17 mouse cellular contexts compared by ENCODE assay signal in the genomic region with DNA sequence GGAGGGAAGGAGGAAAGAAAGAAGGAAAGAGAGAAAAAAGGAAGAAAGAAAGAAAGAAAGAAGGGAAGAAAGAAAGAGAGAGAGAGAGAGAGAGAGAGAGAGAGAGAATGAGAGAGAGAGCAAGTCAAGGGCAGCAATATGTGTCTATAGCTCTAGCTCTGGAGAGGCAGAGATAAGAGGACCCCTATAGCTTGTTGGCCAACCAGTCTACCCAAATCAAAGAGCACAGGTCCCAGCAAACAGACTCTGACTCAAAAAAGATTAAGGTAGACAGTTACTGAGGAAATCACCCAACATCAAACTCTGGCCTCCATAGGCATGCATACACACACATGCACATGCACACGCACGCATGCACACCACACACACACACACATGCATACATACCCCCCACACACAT.
"Had no signal": no experiment of that assay in that cellular context is flagged by ENCODE, and none has a peak within 500 bp of the region (broad histone marks: within the 10 kb centered on the region; RNA-seq: fewer than 3 reads in every experiment).

No protein-coding gene starts in this region.

- H3K4me2 ChIP-seq: intestine, embryonic 15.5 days; limb, embryonic 13.5 days; midbrain, embryonic 13.5 days; neural tube, embryonic 15.5 days; stomach, embryonic 15.5 days had no signal

- DNase-seq: kidney, adult 18-20 months; kidney, postnatal 10 days; kidney, postnatal 4 days; lung, adult 18-20 months; lung, postnatal 4 days; right cerebral cortex, adult 18-20 months; spleen, adult 18-20 months; thymus, postnatal 4 days had no signal

- H3K36me3 ChIP-seq: intestine, embryonic 15.5 days; limb, embryonic 13.5 days; midbrain, embryonic 13.5 days; neural tube, embryonic 15.5 days; stomach, embryonic 15.5 days had no signal

- H3K27me3 ChIP-seq: intestine, embryonic 15.5 days; limb, embryonic 13.5 days; midbrain, embryonic 13.5 days; neural tube, embryonic 15.5 days; stomach, embryonic 15.5 days had no signal

- H3K27ac ChIP-seq: hindbrain, postnatal 0 days; intestine, embryonic 15.5 days; layer of hippocampus, adult 2 months; limb, embryonic 13.5 days; midbrain, embryonic 13.5 days; neural tube, embryonic 15.5 days; stomach, embryonic 15.5 days had no signal

- H3K9ac ChIP-seq: intestine, embryonic 15.5 days; limb, embryonic 13.5 days; midbrain, embryonic 13.5 days; neural tube, embryonic 15.5 days; stomach, embryonic 15.5 days had no signal

- H3K4me3 ChIP-seq: intestine, embryonic 15.5 days; layer of hippocampus, adult 2 months; limb, embryonic 13.5 days; megakaryocyte, embryonic 14.5 days; midbrain, embryonic 13.5 days; myocyte; neural tube, embryonic 15.5 days; stomach, embryonic 15.5 days had no signal

- H3K9me3 ChIP-seq: intestine, embryonic 15.5 days; limb, embryonic 13.5 days; midbrain, embryonic 13.5 days; neural tube, embryonic 15.5 days; stomach, embryonic 15.5 days had no signal

- ATAC-seq: hindbrain, postnatal 0 days; intestine, embryonic 15.5 days; midbrain, embryonic 13.5 days had no signal

- H3K4me1 ChIP-seq: intestine, embryonic 15.5 days; neural tube, embryonic 15.5 days; stomach, embryonic 15.5 days had no signal
